Mouse (Mus musculus): Measurements from ENCODE around the gene Wee2.

- TF ChIP-seq KAT2A (conservative IDR thresholded peaks at IDR 0.05; ENCODE audit: low read depth, low read length) (no peak), JUND (IDR thresholded peaks at IDR 0.05; ENCODE audit: low read depth, low read length) (no peak), GABPA (IDR thresholded peaks at IDR 0.05; ENCODE audit: low read depth, low read length) (no peak), POLR2AphosphoS2 (IDR thresholded peaks at IDR 0.05; ENCODE audit: low read length) (no peak), ELF1 (IDR thresholded peaks at IDR 0.05; ENCODE audit: low read depth, low read length) (no peak), USF1 (IDR thresholded peaks at IDR 0.05; ENCODE audit: low read depth, low read length) (no peak), BHLHE40 (IDR thresholded peaks at IDR 0.05; ENCODE audit: borderline replicate concordance, low read depth, low read length) (no peak)
Observed at GRCm38 (mm10) chr6:40429521-40429931, 9.4 kb upstream of the Wee2 start.
